Mouse (Mus musculus) G1E (cell line): ENCODE measurements around the gene Steap2. TPM values are rescaled to one million over a fixed set of nuclear protein-coding genes. Genes with fewer than 3 reads are reported as not detected.

Experiments used
- ATAC-seq: 2 replicates; pipeline ENCODE4 v1.8.0; 2016; ENCODE audit warnings: mild to moderate bottlenecking; ENCODE audit not compliant: insufficient number of reproducible peaks, poor library complexity, low FRiP score, severe bottlenecking; ENCODE audit errors: extremely low read depth
- DNase-seq: peaks from one replicate; pipeline ENCODE4 v3.0.0; 2012; ENCODE audit warnings: low spot score
- H3K27me3 ChIP-seq: 2 replicates; pipeline ENCODE4 v1.6.1; 2012; ENCODE audit warnings: mild to moderate bottlenecking, low read length, inconsistent platforms; ENCODE audit not compliant: insufficient read depth
- H3K36me3 ChIP-seq: replicated peaks from 2 replicates; pipeline ENCODE3; 2012; ENCODE audit warnings: mild to moderate bottlenecking, inconsistent platforms
- H3K4me1 ChIP-seq: 2 replicates; pipeline ENCODE4 v1.6.1; 2012; ENCODE audit warnings: low read depth, low read length, inconsistent platforms, mixed read lengths; ENCODE audit not compliant: insufficient read depth
- H3K4me3 ChIP-seq: 2 replicates; pipeline ENCODE4 v1.5.1; 2012; ENCODE audit warnings: low read depth, mild to moderate bottlenecking, inconsistent platforms, low read length, moderate library complexity, mixed read lengths
- H3K9me3 ChIP-seq: replicated peaks from 2 replicates; pipeline ENCODE4 v1.6.1; 2012; ENCODE audit warnings: inconsistent platforms
- CTCF ChIP-seq: IDR thresholded peaks from 2 replicates; pipeline ENCODE4 v1.5.1; 2012; ENCODE audit warnings: low read depth, low read length, inconsistent platforms, mixed read lengths
- GATA1 ChIP-seq: IDR thresholded peaks from 2 replicates; pipeline ENCODE4 v1.6.1; 2012; ENCODE audit warnings: borderline replicate concordance, low read length, inconsistent platforms, mixed read lengths
- GATA2 ChIP-seq: IDR thresholded peaks from 2 replicates; pipeline ENCODE4 v1.6.1; 2012; ENCODE audit warnings: low read depth, low read length, inconsistent platforms, borderline replicate concordance
- POLR2AphosphoS5 ChIP-seq: IDR thresholded peaks from 2 replicates; pipeline ENCODE4 v1.6.1; 2012; ENCODE audit warnings: low read depth, low read length, inconsistent platforms; ENCODE audit not compliant: insufficient replicate concordance
- TAL1 ChIP-seq: conservative IDR thresholded peaks from 2 replicates; pipeline ENCODE4 v1.6.1; 2012; ENCODE audit warnings: low read depth, low read length, inconsistent platforms, mixed read lengths
- polyA plus RNA-seq: library from polyadenylated mRNA; stranded (reverse); fragments of >175 nt; gene quantifications from 2 replicates; pipeline ENCODE4 v1.2.3, GENCODE M21; 2012
- total RNA-seq, 2 experiments: library from RNA; stranded (forward) in 1 of 2; stranded (reverse) in 1 of 2; fragments of 200-1000 nt in 1 of 2; fragments of >200 nt in 1 of 2; fragmentation: Nextera tagmentation in 1 of 2; gene quantifications; 2 replicates each; pipeline ENCODE4 v1.2.3; 2014 to 2017

Steap2 gene
- total and polyA plus RNA-seq, 3 experiments, result 0.27 TPM; not detected in 2

DNA sequence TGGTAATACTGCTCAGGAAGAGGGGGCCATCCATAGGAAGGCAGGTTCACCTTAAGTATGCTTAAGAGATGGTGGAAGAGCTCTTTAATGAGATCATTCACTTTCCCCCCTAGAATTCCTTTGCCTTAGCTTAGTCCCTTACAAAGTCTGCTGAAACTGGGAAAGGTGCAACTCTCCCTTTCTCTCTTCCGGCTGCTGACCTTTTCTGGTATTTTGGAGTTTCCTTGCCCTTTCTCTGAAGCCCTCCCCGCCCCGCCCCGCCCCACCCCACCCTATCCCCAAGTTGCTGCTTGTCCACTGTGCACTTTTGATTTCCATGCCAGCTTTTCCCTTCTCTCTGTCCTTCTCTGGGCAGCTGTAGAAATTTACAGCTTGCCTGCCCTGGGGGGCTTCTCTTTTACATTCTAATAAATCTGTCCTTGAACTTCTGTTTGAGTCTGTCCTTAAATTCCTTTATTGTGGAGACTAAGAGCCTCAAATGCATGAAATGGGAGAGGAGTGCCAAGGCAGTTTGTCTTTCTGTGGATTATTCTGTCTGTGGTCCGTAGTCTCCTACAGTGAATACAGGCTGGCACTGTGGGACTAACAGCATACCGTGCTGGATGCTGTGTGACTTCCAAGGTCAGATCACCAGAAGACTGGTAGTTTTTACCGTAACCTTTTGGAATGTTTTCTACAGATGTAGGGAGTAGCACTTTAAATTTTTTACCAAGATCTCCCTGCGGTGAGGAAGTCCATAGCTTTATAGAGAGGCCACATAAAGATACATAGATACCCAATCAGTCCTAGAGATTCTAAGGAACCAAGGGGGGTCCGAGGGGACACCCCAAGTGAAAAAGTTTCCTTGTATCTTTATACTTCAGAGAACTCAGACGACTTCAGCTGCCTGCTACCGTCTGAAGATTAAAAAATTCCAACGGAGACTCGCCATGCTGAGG lies 13.2 kb upstream of the Steap2 start:
- TF ChIP-seq TAL1, result no peak
- TF ChIP-seq CTCF, result no peak
- TF ChIP-seq GATA1, result no peak
- no peak for TF ChIP-seq GATA2
- TF ChIP-seq POLR2AphosphoS5, result no peak
- DNase-seq, result no peak

GRCm38 (mm10) chr5:5705019-5705418 lies 10.6 kb upstream of the Steap2 start:
- H3K9me3 ChIP-seq, result no peaks in the 10 kb centered on the region
- no peaks in the 10 kb centered on the region; the same call in 1 of the 2 replicates for H3K27me3 ChIP-seq
- no peak overlapping the region for H3K4me3 ChIP-seq
- TF ChIP-seq TAL1 (no peak), GATA2 (no peak), POLR2AphosphoS5 (no peak), GATA1 (no peak), CTCF (no peak)
- H3K36me3 ChIP-seq, result no peaks in the 10 kb centered on the region
- DNase-seq (no peak), ATAC-seq (no peak)
- no peaks in the 10 kb centered on the region for H3K4me1 ChIP-seq

More for the DNA sequence above, 13.2 kb upstream of the Steap2 start:
- Histone ChIP-seq H3K9me3 (no peaks in the 10 kb centered on the region), H3K4me1 (no peaks in the 10 kb centered on the region), H3K36me3 (no peaks in the 10 kb centered on the region), H3K27me3 (0 out of 2 replicates have a peak, but pooled peaks cover 2% of the 10 kb centered on the region), H3K4me3 (no peak overlapping the region)
- ATAC-seq, result no peak

- Histone ChIP-seq H3K27me3 (no peaks in the 10 kb centered on the region; the same call in 1 of the 2 replicates), H3K36me3 (no peaks in the 10 kb centered on the region), H3K9me3 (no peaks in the 10 kb centered on the region), H3K4me1 (no peaks in the 10 kb centered on the region), H3K4me3 (no peak overlapping the region)
- no peak for ATAC-seq
- DNase-seq, result no peak
- TF ChIP-seq POLR2AphosphoS5 (no peak), TAL1 (no peak), GATA1 (no peak), GATA2 (no peak), CTCF (no peak)
Observed at GRCm38 (mm10) chr5:5700386-5700785, 6.0 kb upstream of the Steap2 start.

- DNase-seq (no peak), ATAC-seq (no peak)
Observed at GRCm38 (mm10) chr5:5698830-5699229, 4.5 kb upstream of the Steap2 start.

GRCm38 (mm10) chr5:5695401-5695942 lies 1.1 kb upstream of the Steap2 start:
- DNase-seq (no peak), ATAC-seq (no peak)
- no peak for TF ChIP-seq GATA1
- no peak for TF ChIP-seq POLR2AphosphoS5
- TF ChIP-seq CTCF, result no peak
- peaks cover 13% of the 10 kb centered on the region for H3K27me3 ChIP-seq
- H3K36me3 ChIP-seq, result no peaks in the 10 kb centered on the region
- no peak overlapping the region for H3K4me3 ChIP-seq
- no peaks in the 10 kb centered on the region for H3K9me3 ChIP-seq
- H3K4me1 ChIP-seq, result no peaks in the 10 kb centered on the region

More at GRCm38 (mm10) chr5:5698830-5699229, 4.5 kb upstream of the Steap2 start:
- H3K4me3 ChIP-seq, result no peak overlapping the region
- H3K27me3 ChIP-seq, result peaks cover 5% of the 10 kb centered on the region; the same call in 1 of the 2 replicates
- TF ChIP-seq CTCF (no peak), GATA2 (no peak), POLR2AphosphoS5 (no peak)
- no peaks in the 10 kb centered on the region for H3K9me3 ChIP-seq
- H3K4me1 ChIP-seq, result no peaks in the 10 kb centered on the region
- H3K36me3 ChIP-seq, result no peaks in the 10 kb centered on the region

- Histone ChIP-seq H3K27me3 (peaks cover 13% of the 10 kb centered on the region), H3K36me3 (no peaks in the 10 kb centered on the region), H3K9me3 (no peaks in the 10 kb centered on the region), H3K4me1 (no peaks in the 10 kb centered on the region), H3K4me3 (no peak overlapping the region)
- TF ChIP-seq POLR2AphosphoS5, result no peak
- no peak for TF ChIP-seq GATA1
- TF ChIP-seq TAL1, result no peak
- no peak for TF ChIP-seq CTCF
- no peak for TF ChIP-seq GATA2
- ATAC-seq (no peak), DNase-seq (no peak)
Observed at GRCm38 (mm10) chr5:5693541-5693955, 830 bp downstream of the Steap2 start.
